Mouse (Mus musculus): Measurements from ENCODE around the gene Stk24. TPM values are rescaled to one million over a fixed set of nuclear protein-coding genes. Genes with fewer than 3 reads are reported as not detected.

Stk24 gene
- total RNA-seq, 2 experiments from 2014 or later = 104 to 108 TPM

GRCm38 (mm10) chr14:121261229-121261879 lies 118.5 kb downstream of the Stk24 start:
- DNase-seq = no peak

GRCm38 (mm10) chr14:121259789-121260188 lies 120.0 kb downstream of the Stk24 start:
- DNase-seq = peak; percentile 53 to 71

GRCm38 (mm10) chr14:121259332-121259731 lies 120.5 kb downstream of the Stk24 start:
- no peak for DNase-seq

- peak; percentile 42 to 53 for DNase-seq
Measured at GRCm38 (mm10) chr14:121256896-121257295, 122.9 kb downstream of the Stk24 start.

- DNase-seq = no peak
Measured at GRCm38 (mm10) chr14:121255469-121255868, 124.3 kb downstream of the Stk24 start.

- DNase-seq = no peak
Measured at GRCm38 (mm10) chr14:121254869-121255268, 124.9 kb downstream of the Stk24 start.

GRCm38 (mm10) chr14:121252542-121252941 lies 127.3 kb downstream of the Stk24 start:
- DNase-seq = peak in 1 of 2 experiments; percentile 27

GRCm38 (mm10) chr14:121251708-121252107 lies 128.1 kb downstream of the Stk24 start:
- no peak for DNase-seq

- no peak for DNase-seq
Measured at GRCm38 (mm10) chr14:121251099-121251498, 128.7 kb downstream of the Stk24 start.

- DNase-seq = no peak
Measured at GRCm38 (mm10) chr14:121248346-121248745, 131.5 kb downstream of the Stk24 start.

GRCm38 (mm10) chr14:121247287-121247686 lies 132.5 kb downstream of the Stk24 start:
- DNase-seq = no peak

- DNase-seq = no peak
Measured at GRCm38 (mm10) chr14:121246048-121246731, 133.6 kb downstream of the Stk24 start.

GRCm38 (mm10) chr14:121244104-121244503 lies 135.7 kb downstream of the Stk24 start:
- DNase-seq = no peak

- DNase-seq = no peak
Measured at GRCm38 (mm10) chr14:121239386-121239785, 140.4 kb downstream of the Stk24 start.

GRCm38 (mm10) chr14:121238727-121239126 lies 141.1 kb downstream of the Stk24 start:
- DNase-seq = no peak

GRCm38 (mm10) chr14:121236736-121237135 lies 143.1 kb downstream of the Stk24 start:
- no peak for DNase-seq

Other genes with a start within 250 kb of the Stk24 start
- gene Slc15a1, start 125.2 kb upstream of the Stk24 start, total RNA-seq (2021) = not detected

Data from adrenal gland, postnatal 36 days (tissue).